7 mouse cellular contexts compared by ENCODE assay signal in genomic region chr1:152461814-152462213, GRCm38 (mm10).
A peak's percentile ranks its signal among the peaks of the same experiment; 100 is the strongest.
DNase-seq lines count a peak whose midpoint lies in the region; ATAC-seq and TF ChIP-seq lines count a peak whose summit lies in the region.

No protein-coding gene starts in this region.

- TF ChIP-seq CTCF in heart, postnatal 0 days (IDR thresholded peaks at IDR 0.05; ENCODE audit: low read depth): no peak

- H3K27me3 ChIP-seq in midbrain, embryonic 13.5 days: no peaks in the 10 kb centered on the region
- no peaks in the 10 kb centered on the region for H3K27me3 ChIP-seq in midbrain, embryonic 11.5 days (ENCODE audit: control insufficient read depth, insufficient read depth, low read length)
- H3K27me3 ChIP-seq in heart, postnatal 0 days (ENCODE audit: control insufficient read depth, insufficient read depth, low read length): no peaks in the 10 kb centered on the region

- H3K9me3 ChIP-seq in midbrain, embryonic 13.5 days: no peaks in the 10 kb centered on the region
- H3K9me3 ChIP-seq in midbrain, embryonic 11.5 days (ENCODE audit: control insufficient read depth, low read length): no peaks in the 10 kb centered on the region
- H3K9me3 ChIP-seq in heart, postnatal 0 days (replicated peaks; ENCODE audit: control insufficient read depth, low read length): no peaks in the 10 kb centered on the region

- no peak overlapping the region for H3K4me2 ChIP-seq in midbrain, embryonic 13.5 days (replicated peaks)
- H3K4me2 ChIP-seq in midbrain, embryonic 11.5 days: no peak overlapping the region
- no peak overlapping the region for H3K4me2 ChIP-seq in heart, postnatal 0 days (ENCODE audit: low read depth, low read length)

- DNase-seq in midbrain, embryonic 11.5 days (ENCODE audit: low spot score, missing footprints): no peak
- DNase-seq in heart, postnatal 0 days (ENCODE audit: low spot score): peak; percentile 72
- DNase-seq in kidney, postnatal 36 days: peak; percentile 46 to 73
- DNase-seq in right cerebral cortex, postnatal 10 days (ENCODE audit: low spot score in 2 of 2): no peak
- DNase-seq in urinary bladder, postnatal 4 days (ENCODE audit: low spot score in 2 of 2): no peak
- DNase-seq in spleen, adult 18-20 months: no peak

- 0 out of 2 replicates have a peak overlapping the region, but pooled peaks have one; percentile 4 for H3K27ac ChIP-seq in midbrain, embryonic 13.5 days
- H3K27ac ChIP-seq in midbrain, embryonic 11.5 days (ENCODE audit: low read depth, low read length): no peak overlapping the region
- H3K27ac ChIP-seq in heart, postnatal 0 days (ENCODE audit: low read depth): peak overlapping the region; percentile 86

- no peak for ATAC-seq in midbrain, embryonic 13.5 days
- no peak for ATAC-seq in midbrain, embryonic 11.5 days (ENCODE audit: low FRiP score)
- peak; percentile 87 for ATAC-seq in heart, postnatal 0 days (ENCODE audit: insufficient read depth, low read depth)

- H3K36me3 ChIP-seq in midbrain, embryonic 13.5 days: no peaks in the 10 kb centered on the region
- no peaks in the 10 kb centered on the region for H3K36me3 ChIP-seq in midbrain, embryonic 11.5 days (ENCODE audit: control insufficient read depth, insufficient read depth, low read length)
- no peaks in the 10 kb centered on the region for H3K36me3 ChIP-seq in heart, postnatal 0 days (replicated peaks; ENCODE audit: control insufficient read depth, insufficient read depth, low read length)

- TF ChIP-seq EP300 in heart, postnatal 0 days (IDR thresholded peaks at IDR 0.05; ENCODE audit: low read depth): 0 out of 2 replicates have a peak, but pooled peaks have one; percentile 24

- 71% methylated on average over 3 of the region's 3 CpGs for WGBS in midbrain, embryonic 13.5 days
- 60% methylated on average over 3 of the region's 3 CpGs for WGBS in midbrain, embryonic 11.5 days
- WGBS in heart, postnatal 0 days: 15% methylated on average over 3 of the region's 3 CpGs

- H3K9ac ChIP-seq in midbrain, embryonic 13.5 days (replicated peaks): no peak overlapping the region
- H3K9ac ChIP-seq in midbrain, embryonic 11.5 days (ENCODE audit: low read length): no peak overlapping the region
- no peak overlapping the region for H3K9ac ChIP-seq in heart, postnatal 0 days (replicated peaks; ENCODE audit: low read depth, low read length)

- 0 out of 2 replicates have a peak, but pooled peaks cover 2% of the 10 kb centered on the region for H3K4me1 ChIP-seq in midbrain, embryonic 13.5 days (replicated peaks)
- no peaks in the 10 kb centered on the region for H3K4me1 ChIP-seq in midbrain, embryonic 11.5 days (ENCODE audit: control insufficient read depth, insufficient read depth, low read length)
- peaks cover 17% of the 10 kb centered on the region for H3K4me1 ChIP-seq in heart, postnatal 0 days (ENCODE audit: control insufficient read depth, insufficient read depth)

- H3K4me3 ChIP-seq in midbrain, embryonic 13.5 days (replicated peaks): no peak overlapping the region
- H3K4me3 ChIP-seq in midbrain, embryonic 11.5 days (ENCODE audit: low read depth, low read length): no peak overlapping the region
- H3K4me3 ChIP-seq in heart, postnatal 0 days (ENCODE audit: low read depth, low read length): no peak overlapping the region

Comparison
In these comparisons a context has a peak if more than half of its experiments do, and no peak if none do; other contexts are left out.
1. DNase-seq: peak in heart, postnatal 0 days (single experiment) and kidney, postnatal 36 days (2 of 2); none in midbrain, embryonic 11.5 days (single experiment), right cerebral cortex, postnatal 10 days (0 of 2), urinary bladder, postnatal 4 days (0 of 2) and spleen, adult 18-20 months (0 of 2).